Mouse (Mus musculus): ENCODE measurements at regions not wholly inside any gene's neighbourhood (a gene's known extent, or its start where the extent isn't known, plus 50 kb on each side); places are given as distances from the start of the nearest gene placed in this dataset.

- H3K36me3 ChIP-seq (replicated peaks in 1 of 2; ENCODE audit: control insufficient read depth in 1 of 2, insufficient read depth in 1 of 2, low read length in 1 of 2), result no peaks in the 10 kb centered on the region
- dilution Hi-C loops (cut with MboI; ENCODE audit: extremely low pct_ligation_motif_present, extremely low pct_unique_long_range_greater_than_20kb, low sequenced_read_pairs), result no loop called here
These were observed 670.3 kb downstream of the Basp1 start for GRCm38 (mm10) chr15:24743240-24743639.

GRCm38 (mm10) chr15:24725170-24725569 is 688.4 kb downstream of the Basp1 start:
- Histone ChIP-seq H3K9ac (ENCODE audit: insufficient read depth, low read depth) (no peak overlapping the region), H3K27me3 (replicated peaks) (no peaks in the 10 kb centered on the region)
- in situ Hi-C loops (cut with MboI; ENCODE audit: low pct_ligation_motif_present, low pct_unique_long_range_greater_than_20kb, low sequenced_read_pairs), result no loop called here

More at GRCm38 (mm10) chr15:24743240-24743639, 670.3 kb downstream of the Basp1 start:
- in situ Hi-C loops (cut with MboI; ENCODE audit: low pct_ligation_motif_present, low pct_unique_long_range_greater_than_20kb, low sequenced_read_pairs), result no loop called here
- H3K4me1 ChIP-seq (ENCODE audit: control insufficient read depth in 1 of 2, insufficient read depth in 2 of 2), result no peaks in the 10 kb centered on the region
- H3K79me2 ChIP-seq (replicated peaks; ENCODE audit: control insufficient read depth, extremely low read depth, insufficient read depth, poor library complexity, severe bottlenecking), result no peaks in the 10 kb centered on the region
- H3K4me3 ChIP-seq (replicated peaks in 1 of 3; ENCODE audit: low read depth in 2 of 3, low read length in 2 of 3, poor library complexity in 1 of 3), result no peak overlapping the region
- TF ChIP-seq CHD1 (IDR thresholded peaks at IDR 0.05; ENCODE audit: low read depth, low read length), result no peak
- no peak for TF ChIP-seq KAT2A (IDR thresholded peaks at IDR 0.05; ENCODE audit: insufficient replicate concordance, low read length)
- no peak for TF ChIP-seq BHLHE40 (IDR thresholded peaks at IDR 0.05; ENCODE audit: low read depth, low read length)
- TF ChIP-seq EP300 (IDR thresholded peaks at IDR 0.05; ENCODE audit: low read length), result no peak
- TF ChIP-seq MEF2A (IDR thresholded peaks at IDR 0.05; ENCODE audit: borderline replicate concordance, low read depth, low read length), result no peak
- TF ChIP-seq MXI1 (IDR thresholded peaks at IDR 0.05; ENCODE audit: low read depth, low read length), result no peak
- TF ChIP-seq ZC3H11A (IDR thresholded peaks at IDR 0.05; ENCODE audit: low read depth, low read length), result no peak
- TF ChIP-seq JUN (IDR thresholded peaks at IDR 0.05; ENCODE audit: insufficient read depth, low read depth, low read length), result no peak
- TF ChIP-seq RAD21 (IDR thresholded peaks at IDR 0.05; ENCODE audit: low read depth, low read length), result no peak
- TF ChIP-seq MAX (IDR thresholded peaks at IDR 0.05; ENCODE audit: low read length), result no peak
- TF ChIP-seq MYC (IDR thresholded peaks at IDR 0.05; ENCODE audit: low read depth, low read length), result no peak
- TF ChIP-seq NELFE (IDR thresholded peaks at IDR 0.05; ENCODE audit: low read depth, low read length), result no peak
- TF ChIP-seq RCOR1 (conservative IDR thresholded peaks at IDR 0.05; ENCODE audit: low read depth, low read length), result no peak
- TF ChIP-seq GABPA (IDR thresholded peaks at IDR 0.05; ENCODE audit: insufficient replicate concordance, low read depth, low read length), result no peak
- no peak for TF ChIP-seq POLR2A (IDR thresholded peaks at IDR 0.05; ENCODE audit: low read depth, low read length)
- TF ChIP-seq ZMIZ1 (IDR thresholded peaks at IDR 0.05; ENCODE audit: low read depth, low read length), result no peak
- DNase-seq (ENCODE audit: extremely low read depth), result no peak
- no peaks in the 10 kb centered on the region for H3K27me3 ChIP-seq (replicated peaks)
- H3K27ac ChIP-seq (ENCODE audit: insufficient read depth, low read depth), result no peak overlapping the region
- no peak overlapping the region for H3K4me2 ChIP-seq (ENCODE audit: insufficient read depth, low read depth, poor library complexity, severe bottlenecking)
- H3K9me3 ChIP-seq (replicated peaks; ENCODE audit: low read length), result no peaks in the 10 kb centered on the region
- no peak overlapping the region for H3K9ac ChIP-seq (ENCODE audit: insufficient read depth, low read depth)

More at GRCm38 (mm10) chr15:24725170-24725569, 688.4 kb downstream of the Basp1 start:
- TF ChIP-seq CHD2 (IDR thresholded peaks at IDR 0.05; ENCODE audit: low read length), result no peak
- no peak for TF ChIP-seq RCOR1 (conservative IDR thresholded peaks at IDR 0.05; ENCODE audit: low read depth, low read length)
- TF ChIP-seq ZC3H11A (IDR thresholded peaks at IDR 0.05; ENCODE audit: low read depth, low read length), result no peak
- no peak for TF ChIP-seq HCFC1 (IDR thresholded peaks at IDR 0.05; ENCODE audit: low read depth, low read length)
- TF ChIP-seq USF1 (IDR thresholded peaks at IDR 0.05; ENCODE audit: low read depth, low read length), result no peak
- TF ChIP-seq MAZ (IDR thresholded peaks at IDR 0.05; ENCODE audit: low read depth, low read length), result no peak
- TF ChIP-seq KAT2A (IDR thresholded peaks at IDR 0.05; ENCODE audit: insufficient replicate concordance, low read length), result no peak
- no peak for TF ChIP-seq ELF1 (IDR thresholded peaks at IDR 0.05; ENCODE audit: low read depth, low read length)
- no peak for TF ChIP-seq MYC (IDR thresholded peaks at IDR 0.05; ENCODE audit: low read depth, low read length)
- no peak for TF ChIP-seq E2F4 (IDR thresholded peaks at IDR 0.05; ENCODE audit: insufficient replicate concordance, low read depth, low read length)
- TF ChIP-seq TBP (conservative IDR thresholded peaks at IDR 0.05; ENCODE audit: low read depth, low read length), result no peak
- TF ChIP-seq MEF2A (IDR thresholded peaks at IDR 0.05; ENCODE audit: borderline replicate concordance, low read depth, low read length), result no peak
- no peak for TF ChIP-seq PAX5 (IDR thresholded peaks at IDR 0.05; ENCODE audit: low read length)
- no peak for TF ChIP-seq NELFE (IDR thresholded peaks at IDR 0.05; ENCODE audit: low read depth, low read length)
- no peak for TF ChIP-seq IRF4 (IDR thresholded peaks at IDR 0.05; ENCODE audit: low read depth, low read length)
- TF ChIP-seq JUND (conservative IDR thresholded peaks at IDR 0.05; ENCODE audit: low read depth, low read length), result no peak
- Histone ChIP-seq H3K4me2 (ENCODE audit: insufficient read depth, low read depth, poor library complexity, severe bottlenecking) (no peak overlapping the region), H3K79me2 (replicated peaks; ENCODE audit: control insufficient read depth, extremely low read depth, insufficient read depth, poor library complexity, severe bottlenecking) (no peaks in the 10 kb centered on the region), H3K36me3 (replicated peaks in 1 of 2; ENCODE audit: control insufficient read depth in 1 of 2, insufficient read depth in 1 of 2, low read length in 1 of 2) (no peaks in the 10 kb centered on the region), H3K9me3 (replicated peaks; ENCODE audit: low read length) (peaks cover 3% of the 10 kb centered on the region), H3K4me1 (ENCODE audit: control insufficient read depth in 1 of 2, insufficient read depth in 2 of 2) (no peaks in the 10 kb centered on the region), H3K4me3 (replicated peaks in 1 of 3; ENCODE audit: low read depth in 2 of 3, low read length in 2 of 3, poor library complexity in 1 of 3) (no peak overlapping the region), H3K27ac (ENCODE audit: insufficient read depth, low read depth) (no peak overlapping the region)
- DNase-seq (ENCODE audit: extremely low read depth), result no peak
- dilution Hi-C loops (cut with MboI; ENCODE audit: extremely low pct_ligation_motif_present, extremely low pct_unique_long_range_greater_than_20kb, low sequenced_read_pairs), result no loop called here

All from CH12.LX (cell line).